Mouse (Mus musculus): ENCODE data around the gene Rimbp3. TPM values are rescaled to one million over a fixed set of nuclear protein-coding genes. Genes with fewer than 3 reads are reported as not detected.
A peak's percentile ranks its signal among the peaks of the same experiment; 100 is the strongest.

Gene Rimbp3
- polyA plus RNA-seq, 1 experiment from 2014 or later, result 1.8 TPM

DNA sequence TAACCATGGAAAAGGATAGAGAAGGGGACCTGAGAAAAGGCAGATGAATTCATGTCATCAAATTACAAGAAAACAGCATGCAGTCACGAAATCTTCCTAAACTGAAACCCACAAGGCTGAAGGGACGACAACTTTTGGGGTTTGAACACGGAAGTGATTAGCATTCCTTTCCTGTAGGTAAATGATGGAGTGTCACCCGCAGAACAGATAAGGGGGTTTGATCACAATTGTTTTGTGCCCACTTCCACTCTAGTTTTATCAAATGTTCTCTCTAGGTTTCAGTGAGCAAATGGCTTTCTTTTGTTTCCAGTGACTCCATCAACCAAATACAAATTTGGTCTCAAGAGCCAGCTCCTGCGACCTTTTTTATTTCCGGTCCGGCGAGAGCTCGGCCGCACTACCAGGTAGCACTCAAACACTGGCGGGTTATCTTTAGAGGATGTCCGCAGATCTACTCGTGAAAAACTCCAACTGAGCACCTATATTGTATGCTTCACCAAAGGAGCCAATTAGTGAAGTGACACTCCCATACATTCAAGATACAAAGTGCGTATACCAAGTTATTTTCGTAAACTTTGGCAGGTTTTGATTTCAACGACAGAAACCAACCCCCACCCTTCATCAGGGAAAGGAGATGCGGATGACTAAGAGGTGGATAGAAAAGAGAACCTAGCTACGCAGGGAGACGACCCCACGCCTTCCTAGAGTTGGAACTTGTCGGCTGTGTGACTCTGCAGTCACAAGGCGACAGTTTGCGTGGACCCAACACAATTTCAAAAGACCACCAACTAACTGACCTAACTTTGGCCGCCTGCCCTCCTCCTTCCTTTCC, 8.1 kb upstream of the Rimbp3 start:
- 9% methylated on average over 24 of the region's 24 CpGs for WGBS
- Histone ChIP-seq H3K4me2 (replicated peaks) (peak overlapping the region; percentile 76), H3K27ac (no peak overlapping the region; the same call in 1 of the 2 replicates), H3K4me1 (peaks cover 15% of the 10 kb centered on the region), H3K4me3 (peak overlapping the region; percentile 100), H3K27me3 (replicated peaks) (no peaks in the 10 kb centered on the region), H3K9me3 (no peaks in the 10 kb centered on the region), H3K36me3 (no peaks in the 10 kb centered on the region), H3K9ac (peak overlapping the region; percentile 99)
- peak; percentile 19; the same call in 1 of the 2 replicates for ATAC-seq (ENCODE audit: low FRiP score, low read depth)

DNA sequence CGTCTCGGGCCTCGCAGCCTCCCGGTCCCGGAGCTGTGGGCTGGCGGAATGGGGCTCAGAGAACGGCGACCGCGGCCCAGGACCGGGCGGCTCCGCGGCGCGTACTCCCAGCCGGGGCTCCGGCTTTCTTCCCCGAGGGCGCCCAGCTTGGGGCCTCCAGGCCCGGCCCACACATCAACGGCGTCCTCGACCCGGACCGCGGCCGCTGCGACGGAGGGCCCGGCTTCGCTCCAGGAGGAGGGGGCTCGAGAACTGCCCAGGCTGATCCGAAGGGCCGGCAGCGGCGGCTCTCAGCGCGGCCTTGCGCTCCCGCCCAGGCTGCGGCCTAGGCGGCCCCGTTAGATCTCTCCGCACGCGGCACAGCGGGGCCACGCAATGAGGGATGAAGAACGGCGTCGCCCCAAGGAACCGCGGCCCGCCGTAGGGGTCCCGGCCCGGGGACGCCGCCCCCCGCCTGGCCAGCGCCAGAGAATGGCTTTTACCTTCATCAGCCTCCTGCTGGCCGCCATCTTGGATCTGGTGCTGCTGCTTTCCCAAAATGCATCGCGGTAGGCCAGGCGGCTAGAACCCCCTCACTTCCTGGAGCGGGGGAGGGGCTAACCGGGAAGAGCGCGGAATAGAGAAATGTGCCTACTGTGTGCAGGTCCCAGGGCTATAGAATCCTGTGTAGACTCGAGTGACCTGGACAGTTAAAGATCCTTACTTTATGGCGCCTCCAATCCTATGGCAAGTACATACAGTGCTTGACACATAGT, 7.3 kb upstream of the Rimbp3 start:
- peaks cover 15% of the 10 kb centered on the region for H3K4me1 ChIP-seq
- H3K4me2 ChIP-seq (replicated peaks), result peak overlapping the region; percentile 76
- H3K36me3 ChIP-seq, result no peaks in the 10 kb centered on the region
- H3K4me3 ChIP-seq, result peak overlapping the region; percentile 100
- under 1% methylated on average over 71 of the region's 72 CpGs for WGBS
- H3K9ac ChIP-seq, result peak overlapping the region; percentile 99
- no peaks in the 10 kb centered on the region for H3K9me3 ChIP-seq
- no peaks in the 10 kb centered on the region for H3K27me3 ChIP-seq (replicated peaks)
- peak; percentile 86 for ATAC-seq (ENCODE audit: low FRiP score, low read depth)
- H3K27ac ChIP-seq, result peak overlapping the region; percentile 66; the same call in 1 of the 2 replicates

DNA sequence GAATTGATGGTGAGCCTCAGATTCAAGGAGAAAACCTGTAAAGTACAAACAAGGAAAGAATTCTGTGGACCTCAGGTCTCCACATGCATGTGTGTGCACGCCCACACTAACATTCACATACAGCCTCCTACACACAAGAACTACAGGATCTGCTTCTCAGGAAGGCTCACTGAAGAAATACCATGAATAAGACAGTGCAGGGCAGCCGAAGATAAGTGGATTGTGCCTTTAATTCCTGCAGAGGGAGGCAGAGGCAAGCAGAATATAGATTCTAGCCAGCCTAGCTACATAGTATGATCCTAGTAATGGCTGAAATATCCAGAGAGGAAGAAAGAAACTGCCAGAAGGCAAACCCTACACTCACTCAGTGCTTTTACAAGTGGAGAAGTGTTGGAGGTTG, 6.4 kb upstream of the Rimbp3 start:
- no peak overlapping the region for H3K27ac ChIP-seq
- no peak overlapping the region for H3K4me3 ChIP-seq
- H3K27me3 ChIP-seq (replicated peaks), result peaks cover 3% of the 10 kb centered on the region; the same call in 1 of the 2 replicates
- no peaks in the 10 kb centered on the region for H3K9me3 ChIP-seq
- H3K36me3 ChIP-seq, result no peaks in the 10 kb centered on the region
- no peak overlapping the region for H3K4me2 ChIP-seq (replicated peaks)
- no peak overlapping the region for H3K9ac ChIP-seq
- H3K4me1 ChIP-seq, result peaks cover 15% of the 10 kb centered on the region
- ATAC-seq (ENCODE audit: low FRiP score, low read depth), result 0 out of 2 replicates have a peak, but pooled peaks have one; percentile 10
- WGBS, result 74% methylated on average over 2 of the region's 2 CpGs

DNA sequence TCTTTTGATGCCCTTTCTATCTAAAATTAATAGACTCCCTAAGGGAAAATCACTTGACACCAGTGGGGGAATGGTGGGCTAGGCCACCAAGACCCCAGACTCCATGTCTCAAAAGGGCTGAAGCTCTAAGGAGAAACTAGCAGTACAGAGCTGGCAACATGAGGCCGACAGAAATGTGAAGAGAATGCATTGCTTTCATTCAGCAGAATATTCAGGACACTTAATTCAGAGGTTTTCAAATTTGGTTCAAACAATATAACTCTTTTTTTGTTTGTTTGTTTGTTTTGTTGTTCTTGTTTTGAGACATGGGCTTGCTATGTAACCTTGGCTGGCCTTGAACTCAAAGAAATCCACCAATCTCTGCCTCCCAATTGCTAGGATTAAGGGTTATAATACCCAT, 5.9 kb upstream of the Rimbp3 start, which contains the start of gene Ube2l3:
Gene Ube2l3, minus strand, starts transcription at position 101 of the 400 bp plus-strand sequence.
- H3K4me3 ChIP-seq, result peak within 1 kb of the TSS; percentile 100

DNA sequence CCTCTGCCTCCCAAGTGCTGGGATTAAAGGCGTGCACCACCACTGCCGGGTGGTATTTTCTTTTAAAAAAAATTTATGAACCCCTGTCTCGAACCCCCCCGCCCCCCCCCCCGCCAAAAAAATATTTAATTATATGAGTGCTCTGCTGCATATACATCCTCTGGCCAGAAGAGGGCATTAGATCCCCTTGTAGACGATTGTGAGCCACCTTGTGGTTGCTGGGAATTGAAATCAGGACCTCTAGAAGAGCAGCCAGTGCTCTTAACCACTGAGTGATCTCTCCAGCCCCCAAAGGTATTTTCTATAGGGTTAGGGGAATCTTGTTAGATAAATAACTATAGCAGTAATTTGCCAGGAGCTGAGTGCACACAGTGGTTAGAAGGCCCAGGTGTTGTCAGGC, 3.4 kb upstream of the Rimbp3 start:
- no peak overlapping the region for H3K4me3 ChIP-seq
- no peak overlapping the region for H3K9ac ChIP-seq
- no peaks in the 10 kb centered on the region for H3K9me3 ChIP-seq
- H3K27ac ChIP-seq, result no peak overlapping the region
- H3K27me3 ChIP-seq (replicated peaks), result peaks cover 3% of the 10 kb centered on the region; the same call in 1 of the 2 replicates
- 5% methylated on average over 6 of the region's 6 CpGs for WGBS
- H3K36me3 ChIP-seq, result no peaks in the 10 kb centered on the region
- H3K4me2 ChIP-seq (replicated peaks), result no peak overlapping the region
- H3K4me1 ChIP-seq, result peaks cover 15% of the 10 kb centered on the region
- ATAC-seq (ENCODE audit: low FRiP score, low read depth), result no peak

More for the DNA sequence above, 5.9 kb upstream of the Rimbp3 start, which contains the start of gene Ube2l3:
- no peaks in the 10 kb centered on the region for H3K9me3 ChIP-seq
- no peaks in the 10 kb centered on the region for H3K36me3 ChIP-seq
- ATAC-seq (ENCODE audit: low FRiP score, low read depth), result no peak
- H3K4me2 ChIP-seq (replicated peaks), result peak within 1 kb of the TSS; percentile 76
- no peak within 1 kb of the TSS for H3K27ac ChIP-seq
- WGBS, result 90% methylated on average over 1 of the region's 1 CpGs
- H3K9ac ChIP-seq, result no peak within 1 kb of the TSS
- H3K4me1 ChIP-seq, result peaks cover 15% of the 10 kb centered on the region
- H3K27me3 ChIP-seq (replicated peaks), result peaks cover 3% of the 10 kb centered on the region; the same call in 1 of the 2 replicates

DNA sequence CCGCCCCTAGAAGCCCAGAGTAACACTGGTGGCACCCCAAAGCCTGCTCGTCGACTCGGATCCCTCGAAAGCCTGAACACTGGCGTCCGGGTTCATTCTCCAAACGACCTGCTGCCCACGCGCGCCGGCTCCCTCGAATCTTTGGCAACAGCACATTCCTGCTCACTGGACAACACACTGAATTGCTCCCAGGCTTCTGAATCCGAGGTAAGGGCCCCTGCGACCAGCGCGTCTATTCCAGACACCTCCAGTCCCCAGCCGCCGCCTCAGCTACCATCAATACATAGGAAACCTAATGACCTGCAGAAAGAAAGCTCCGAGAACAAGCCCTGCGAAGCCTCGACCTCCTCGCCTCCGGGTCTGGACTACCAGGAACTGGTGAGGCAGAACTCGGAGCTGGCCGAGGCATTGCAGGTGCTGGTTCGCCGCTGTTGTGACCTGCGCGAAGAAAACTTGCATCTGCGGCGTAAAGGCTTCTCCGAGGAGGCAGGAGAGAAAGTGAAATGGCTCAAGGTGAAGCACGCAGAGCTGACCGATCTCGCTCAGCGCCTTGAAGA, 1.1 kb downstream of the Rimbp3 start:
- Histone ChIP-seq H3K36me3 (no peaks in the 10 kb centered on the region; the same call in 1 of the 2 replicates), H3K9me3 (no peaks in the 10 kb centered on the region), H3K4me1 (peaks cover 17% of the 10 kb centered on the region), H3K4me3 (peak overlapping the region; percentile 54), H3K27ac (peak overlapping the region; percentile 82), H3K9ac (peak overlapping the region; percentile 65), H3K27me3 (replicated peaks) (peaks cover 7% of the 10 kb centered on the region; the same call in 1 of the 2 replicates), H3K4me2 (replicated peaks) (peak overlapping the region; percentile 81)
- 2% methylated on average over 37 of the region's 37 CpGs for WGBS
- peak; percentile 5; the same call in 1 of the 2 replicates for ATAC-seq (ENCODE audit: low FRiP score, low read depth)

DNA sequence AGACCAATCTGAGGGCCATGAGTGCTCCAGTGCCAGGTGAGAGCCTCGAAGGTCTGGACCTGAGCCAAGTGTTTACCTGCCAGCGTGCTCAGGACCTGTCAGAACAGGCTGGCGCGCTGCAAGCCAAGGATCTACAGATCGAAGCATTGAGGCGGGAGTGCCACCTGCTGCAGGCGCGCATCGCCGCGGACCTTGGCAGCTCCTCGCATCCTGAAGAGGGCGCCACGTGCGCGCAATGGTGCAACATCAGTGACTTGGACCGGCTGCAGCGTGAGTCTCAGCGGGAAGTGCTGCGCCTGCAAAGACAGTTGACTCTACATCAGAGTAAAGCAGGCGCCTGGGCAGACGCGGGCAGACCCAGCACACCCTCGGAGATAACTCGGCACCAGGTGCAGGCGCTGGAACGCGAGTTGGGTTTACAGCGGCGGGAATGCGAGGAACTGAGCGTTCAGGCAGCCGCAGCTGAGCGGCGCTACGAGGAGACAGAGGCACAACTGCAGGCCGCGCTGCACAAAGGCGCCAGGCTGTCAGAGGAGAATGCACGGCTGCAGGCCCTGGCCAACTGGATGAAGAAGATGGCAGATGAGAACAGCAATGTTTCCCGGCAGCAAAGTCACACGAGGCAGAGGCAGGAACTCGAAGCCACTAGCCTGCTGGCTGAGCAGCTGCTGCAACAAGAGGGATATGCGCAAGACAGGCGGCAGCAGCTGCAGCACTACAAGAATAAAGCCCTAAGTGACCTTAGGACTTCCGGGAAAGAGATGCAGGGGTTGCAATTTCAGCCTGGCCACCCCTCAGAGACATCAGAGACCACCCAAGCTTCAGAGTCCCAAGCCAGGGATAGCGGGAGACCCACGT, 1.8 kb downstream of the Rimbp3 start:
- H3K27ac ChIP-seq, result no peak overlapping the region
- peak overlapping the region; percentile 54 for H3K4me3 ChIP-seq
- H3K36me3 ChIP-seq, result no peaks in the 10 kb centered on the region; the same call in 1 of the 2 replicates
- H3K4me2 ChIP-seq (replicated peaks), result peak overlapping the region; percentile 81
- WGBS, result 9% methylated on average over 48 of the region's 48 CpGs
- peaks cover 17% of the 10 kb centered on the region for H3K4me1 ChIP-seq
- ATAC-seq (ENCODE audit: low FRiP score, low read depth), result peak; percentile 72
- H3K9me3 ChIP-seq, result no peaks in the 10 kb centered on the region
- H3K27me3 ChIP-seq (replicated peaks), result peaks cover 7% of the 10 kb centered on the region; the same call in 1 of the 2 replicates
- peak overlapping the region; percentile 65 for H3K9ac ChIP-seq

DNA sequence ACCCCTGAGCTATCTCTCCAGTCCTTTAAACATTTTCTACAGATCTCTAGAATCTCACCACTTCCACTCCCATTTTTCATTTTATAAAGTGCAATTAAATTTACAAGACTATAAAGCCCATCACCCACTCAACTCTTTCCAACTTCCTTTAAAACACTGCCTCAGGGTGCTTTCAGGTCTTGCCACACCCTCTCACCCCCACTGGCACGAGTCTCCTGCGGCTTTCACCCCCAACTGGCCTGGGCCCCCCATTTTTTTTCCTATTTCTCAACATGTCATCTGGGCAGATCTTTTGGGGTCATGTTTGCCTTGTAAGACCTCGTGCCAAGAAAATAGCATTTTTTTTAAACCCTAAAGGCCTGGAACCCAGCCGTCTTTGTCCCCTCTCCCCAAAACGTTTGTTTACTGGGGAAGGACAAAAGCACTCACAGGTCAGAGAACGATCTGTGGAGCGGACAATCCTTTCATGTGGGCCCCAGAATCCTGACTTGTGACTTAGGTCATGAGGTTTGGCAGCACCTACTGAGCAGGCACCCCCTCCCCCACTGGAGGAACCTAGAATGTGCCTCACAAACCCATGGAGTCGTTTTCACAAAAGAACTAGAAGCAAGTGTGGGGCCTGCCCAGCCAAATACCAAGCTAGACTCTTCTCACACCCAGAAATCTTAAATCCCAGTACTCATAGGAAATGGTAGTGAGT, 8.7 kb downstream of the Rimbp3 start:
- no peaks in the 10 kb centered on the region for H3K27me3 ChIP-seq (replicated peaks)
- 64% methylated on average over 8 of the region's 8 CpGs for WGBS
- H3K4me1 ChIP-seq, result no peaks in the 10 kb centered on the region
- no peak overlapping the region for H3K4me2 ChIP-seq (replicated peaks)
- H3K36me3 ChIP-seq, result no peaks in the 10 kb centered on the region; the same call in 1 of the 2 replicates
- no peak overlapping the region for H3K27ac ChIP-seq
- no peak for ATAC-seq (ENCODE audit: low FRiP score, low read depth)
- no peak overlapping the region for H3K4me3 ChIP-seq
- no peaks in the 10 kb centered on the region for H3K9me3 ChIP-seq
- no peak overlapping the region for H3K9ac ChIP-seq

DNA sequence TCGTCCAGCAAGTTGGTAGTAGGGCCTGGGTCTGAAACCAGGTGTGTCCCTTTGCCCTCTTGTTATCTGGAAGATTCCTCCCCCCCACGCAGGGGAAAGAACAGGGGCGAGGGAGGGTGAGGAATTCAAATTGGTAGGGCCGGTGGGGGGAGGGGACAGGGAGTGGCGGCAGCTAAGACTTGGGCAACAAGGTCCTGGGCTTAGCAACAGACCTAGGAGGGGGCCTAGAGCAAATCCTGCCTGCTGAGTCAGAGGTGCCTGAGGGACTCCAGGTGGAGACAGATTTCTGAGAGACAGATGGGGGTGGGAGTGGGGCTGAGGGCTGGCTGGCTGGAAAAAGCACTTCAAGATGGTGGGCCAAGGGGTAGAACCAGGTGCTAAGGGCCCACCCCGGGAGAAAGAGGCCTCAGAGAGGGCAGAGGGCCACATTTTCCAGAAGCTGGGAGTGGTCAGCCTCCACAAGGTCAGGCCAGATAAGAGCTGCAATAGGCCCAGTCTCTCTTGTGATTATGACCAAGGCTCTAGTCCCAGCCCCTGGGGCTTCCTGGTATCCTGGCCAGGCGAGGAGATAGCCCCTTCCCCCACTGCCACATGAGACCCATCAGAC, 11.8 kb downstream of the Rimbp3 start:
- Histone ChIP-seq H3K4me1 (no peaks in the 10 kb centered on the region), H3K27me3 (replicated peaks) (no peaks in the 10 kb centered on the region), H3K9ac (no peak overlapping the region), H3K4me3 (no peak overlapping the region), H3K27ac (no peak overlapping the region), H3K9me3 (no peaks in the 10 kb centered on the region), H3K36me3 (no peaks in the 10 kb centered on the region), H3K4me2 (replicated peaks) (no peak overlapping the region)
- ATAC-seq (ENCODE audit: low FRiP score, low read depth), result no peak
- 46% methylated on average over 7 of the region's 7 CpGs for WGBS

DNA sequence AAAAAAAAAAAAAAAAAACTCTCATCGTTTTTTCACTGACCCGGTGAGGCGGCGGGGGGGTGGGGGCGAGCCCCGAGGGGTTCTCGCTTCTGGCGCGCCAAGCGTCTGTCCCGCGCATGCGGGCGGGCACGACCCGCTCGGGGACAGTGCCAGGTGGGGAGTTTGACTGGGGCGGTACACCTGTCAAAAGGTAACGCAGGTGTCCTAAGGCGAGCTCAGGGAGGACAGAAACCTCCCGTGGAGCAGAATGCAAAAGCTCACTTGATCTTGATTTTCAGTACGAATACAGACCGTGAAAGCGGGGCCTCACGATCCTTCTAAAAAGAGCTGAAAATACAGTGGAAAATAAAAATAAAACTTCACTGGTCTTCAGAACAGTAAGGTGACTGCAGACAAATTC, 13.8 kb downstream of the Rimbp3 start:
- H3K4me3 ChIP-seq, result no peak overlapping the region

More for the DNA sequence above, 13.8 kb downstream of the Rimbp3 start:
- peak; percentile 100 for ATAC-seq (ENCODE audit: low FRiP score, low read depth)
- H3K4me2 ChIP-seq (replicated peaks), result no peak overlapping the region
- H3K4me1 ChIP-seq, result no peaks in the 10 kb centered on the region
- no peak overlapping the region for H3K9ac ChIP-seq
- WGBS, result 31% methylated on average over 25 of the region's 25 CpGs
- H3K27me3 ChIP-seq (replicated peaks), result no peaks in the 10 kb centered on the region
- no peak overlapping the region for H3K27ac ChIP-seq
- H3K9me3 ChIP-seq, result no peaks in the 10 kb centered on the region
- H3K36me3 ChIP-seq, result no peaks in the 10 kb centered on the region

Data from neural tube, embryonic 12.5 days (tissue).